Mouse (Mus musculus): ENCODE data around the gene Rufy3. TPM values are rescaled to one million over a fixed set of nuclear protein-coding genes. Genes with fewer than 3 reads are reported as not detected.
A peak's percentile ranks its signal among the peaks of the same experiment; 100 is the strongest.

Rufy3 gene
- total RNA-seq, 2 experiments from 2014 or later: 15.8 to 16.1 TPM

DNA sequence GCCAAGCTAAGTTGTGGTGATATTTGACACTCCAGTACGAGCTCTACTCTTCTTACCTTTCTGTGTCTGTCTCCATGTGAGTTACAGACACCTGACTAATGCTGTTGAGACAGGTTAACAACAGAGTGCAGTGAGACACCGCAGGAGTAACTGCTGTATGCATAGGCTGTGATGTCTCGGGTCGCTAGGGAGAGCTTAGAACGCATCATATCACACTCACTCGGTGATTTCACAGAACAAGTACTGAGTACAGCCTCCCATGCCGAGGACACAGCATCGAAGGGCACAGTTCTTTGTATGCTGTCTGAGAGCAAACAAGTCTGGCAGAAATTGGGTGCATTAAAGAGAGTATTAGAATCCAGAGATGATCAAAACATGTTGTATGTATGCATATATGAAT is 65.1 kb downstream of the Rufy3 start:
- no peak for DNase-seq

DNA sequence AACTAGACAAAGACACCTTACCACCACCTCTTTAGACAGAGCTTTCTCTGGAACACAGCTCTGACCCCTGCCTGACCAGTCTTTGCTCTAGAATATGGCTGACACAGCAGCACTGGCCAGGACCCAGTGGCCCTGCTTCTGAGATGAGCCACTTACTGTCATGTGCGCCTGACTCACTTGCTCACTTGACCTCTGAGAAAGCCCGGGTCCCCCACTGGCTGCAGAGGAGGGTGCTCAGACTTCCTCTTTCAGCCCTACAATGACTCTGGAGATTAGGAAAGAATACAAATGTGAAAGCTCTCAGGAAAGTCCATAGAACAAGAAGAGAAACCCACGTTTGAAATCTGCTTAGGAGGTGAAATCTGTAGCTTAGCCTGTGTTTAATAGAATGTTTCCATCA is 66.0 kb downstream of the Rufy3 start:
- DNase-seq: peak; percentile 15

GRCm38 (mm10) chr5:88631545-88631944 is 66.7 kb downstream of the Rufy3 start:
- DNase-seq: no peak

- no peak for DNase-seq
Observed at GRCm38 (mm10) chr5:88632463-88632862, 67.6 kb downstream of the Rufy3 start.

- DNase-seq: no peak
Observed at GRCm38 (mm10) chr5:88634076-88634475, 69.2 kb downstream of the Rufy3 start.

DNA sequence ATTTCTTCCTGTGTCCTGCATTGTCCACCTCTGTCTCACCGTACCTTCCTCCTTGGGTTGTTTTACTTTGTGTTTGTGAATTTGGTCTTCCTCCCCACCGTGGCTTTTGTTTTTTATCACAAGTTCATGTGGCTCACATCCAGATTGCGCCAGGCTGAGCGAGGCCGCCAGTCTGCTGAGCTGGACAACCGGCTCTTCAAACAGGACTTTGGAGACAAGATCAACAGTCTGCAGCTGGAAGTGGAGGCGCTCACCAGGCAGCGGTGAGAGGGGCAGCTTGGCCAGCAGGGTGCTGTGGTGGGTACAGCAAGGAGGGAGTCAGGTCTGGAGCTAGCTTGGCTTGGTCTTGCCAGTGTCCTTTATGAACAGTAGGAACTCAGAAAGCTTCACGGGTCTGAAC is 77.9 kb downstream of the Rufy3 start:
- no peak for DNase-seq

- DNase-seq: peak; percentile 32
Observed at GRCm38 (mm10) chr5:88643491-88643890, 78.7 kb downstream of the Rufy3 start.

GRCm38 (mm10) chr5:88644901-88645300 is 80.1 kb downstream of the Rufy3 start:
- no peak for DNase-seq

GRCm38 (mm10) chr5:88645405-88645804 is 80.6 kb downstream of the Rufy3 start:
- no peak for DNase-seq

GRCm38 (mm10) chr5:88649250-88650173 is 84.7 kb downstream of the Rufy3 start:
- DNase-seq: no peak

DNA sequence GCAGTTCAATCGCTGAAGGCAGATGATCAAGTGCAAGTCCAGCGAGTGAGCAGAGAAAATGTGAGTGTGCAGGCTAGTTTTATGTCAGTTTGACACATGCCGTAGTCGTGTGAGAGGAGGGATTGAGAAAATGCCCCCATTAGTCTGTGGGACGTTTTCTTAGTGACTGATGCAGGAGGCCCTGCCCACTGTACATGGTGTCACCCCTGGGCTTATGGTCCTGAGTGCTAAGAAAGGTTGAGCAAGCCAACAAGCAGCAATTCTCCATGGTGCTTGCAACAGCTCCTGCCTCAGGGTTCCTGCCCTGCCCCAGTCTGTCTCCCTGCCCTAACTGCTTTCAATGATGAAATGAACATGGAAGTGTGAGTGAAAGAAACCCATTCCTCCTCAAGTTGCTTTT is 87.7 kb downstream of the Rufy3 start:
- no peak for DNase-seq

- no peak for DNase-seq
Observed at GRCm38 (mm10) chr5:88657868-88658267, 93.0 kb downstream of the Rufy3 start.

GRCm38 (mm10) chr5:88663151-88663550 is 98.3 kb downstream of the Rufy3 start:
- DNase-seq: no peak

DNA sequence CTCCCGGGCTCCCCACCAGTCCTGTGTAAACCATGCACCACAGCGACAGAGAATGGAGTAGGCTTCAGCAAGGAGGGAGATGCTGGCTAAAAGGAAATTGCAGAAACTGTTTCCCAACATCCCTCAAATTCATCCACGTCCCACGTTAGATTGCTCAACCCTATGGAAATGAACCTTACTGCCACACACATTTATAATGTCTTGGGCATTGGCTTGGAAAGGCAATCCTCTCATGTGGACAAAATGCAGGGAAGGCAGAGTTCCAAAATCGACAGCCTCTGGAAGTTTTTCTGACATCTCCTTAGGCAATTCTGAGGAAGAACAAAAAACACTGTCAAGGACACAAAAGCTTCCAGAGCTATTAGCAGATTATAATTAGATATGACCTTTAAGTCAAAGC is 99.0 kb downstream of the Rufy3 start:
- DNase-seq: no peak

DNA sequence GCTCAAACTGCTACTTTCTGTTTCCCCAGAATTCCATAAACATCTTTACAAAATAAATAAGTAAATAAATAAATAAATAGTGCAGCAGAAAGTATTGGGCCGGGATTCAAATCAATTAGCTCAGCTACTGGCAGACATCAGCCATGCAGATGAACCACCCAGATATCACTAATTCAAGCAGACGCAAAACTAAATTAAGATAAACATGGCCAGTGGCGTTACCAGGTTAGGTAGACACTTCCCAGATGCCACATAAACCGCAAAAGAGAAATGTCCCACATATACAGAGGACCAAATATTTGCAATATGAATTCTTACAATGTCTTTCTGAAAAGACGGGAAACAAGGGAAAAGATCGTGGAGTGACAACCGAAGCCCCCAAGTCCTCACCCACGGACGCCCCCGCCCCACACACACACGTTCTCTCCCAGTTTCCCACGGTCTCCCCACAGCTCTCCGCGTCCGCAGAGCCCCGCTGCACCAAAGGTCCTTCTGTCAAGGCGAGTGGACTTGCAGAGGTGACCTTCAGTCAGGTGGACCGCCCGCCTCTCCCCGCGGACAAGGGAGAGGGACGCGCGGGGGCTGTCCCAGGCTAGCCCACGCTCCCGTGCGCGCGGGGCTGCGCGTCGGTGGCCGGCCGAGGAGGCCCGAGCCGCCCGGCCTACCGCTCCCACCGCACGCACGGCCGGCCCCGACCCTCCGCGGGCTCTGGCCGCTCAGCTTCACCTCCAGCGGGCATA is 110.0 kb downstream of the Rufy3 start:
- DNase-seq: peak; percentile 62

- peak; percentile 93 for DNase-seq
Observed at GRCm38 (mm10) chr5:88675443-88676387, 110.9 kb downstream of the Rufy3 start, which contains the start of gene Grsf1. Gene Grsf1, minus strand, starts transcription at chr5:88676171.

DNA sequence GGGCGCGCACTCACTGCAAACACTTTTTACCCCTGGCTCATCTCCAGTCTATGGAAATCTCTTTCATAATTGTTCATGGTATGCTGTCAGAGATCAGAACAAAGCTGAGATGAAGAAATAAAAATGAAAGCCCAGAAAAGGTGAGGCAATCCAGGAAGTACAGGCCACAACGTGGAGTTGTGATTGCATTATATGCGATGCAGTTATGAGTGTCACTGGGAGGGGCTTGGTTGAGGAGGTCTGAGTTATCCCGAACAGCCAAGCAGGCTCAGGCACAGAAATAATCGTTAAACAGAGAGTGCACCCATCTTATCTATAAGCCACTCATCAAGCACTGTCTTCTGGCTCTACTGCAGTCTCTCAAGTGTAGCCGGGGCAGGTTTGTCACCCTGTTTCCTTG is 114.1 kb downstream of the Rufy3 start:
- DNase-seq: no peak

GRCm38 (mm10) chr5:88679341-88679740 is 114.5 kb downstream of the Rufy3 start:
- DNase-seq: no peak

- no peak for DNase-seq
Observed at GRCm38 (mm10) chr5:88680567-88680966, 115.7 kb downstream of the Rufy3 start.

DNA sequence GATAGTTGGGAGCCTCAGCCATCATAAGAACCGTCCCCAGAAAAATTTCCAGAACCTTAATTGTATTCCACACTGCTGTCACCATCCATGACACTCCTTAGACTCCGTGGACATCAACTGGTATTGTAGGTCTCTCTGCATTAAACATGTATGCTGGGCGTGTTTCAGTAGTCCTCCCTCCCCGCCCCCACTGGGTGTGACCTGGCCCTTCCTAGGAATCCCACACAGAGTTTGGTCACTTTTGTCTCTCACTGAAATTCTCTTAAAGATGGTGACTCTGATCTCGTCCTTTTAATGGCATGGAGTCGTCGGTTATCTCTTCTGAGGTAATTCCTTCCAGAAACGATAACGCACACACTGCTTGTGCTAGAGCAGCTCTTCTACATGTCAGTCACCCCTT is 118.9 kb downstream of the Rufy3 start:
- DNase-seq: no peak

DNA sequence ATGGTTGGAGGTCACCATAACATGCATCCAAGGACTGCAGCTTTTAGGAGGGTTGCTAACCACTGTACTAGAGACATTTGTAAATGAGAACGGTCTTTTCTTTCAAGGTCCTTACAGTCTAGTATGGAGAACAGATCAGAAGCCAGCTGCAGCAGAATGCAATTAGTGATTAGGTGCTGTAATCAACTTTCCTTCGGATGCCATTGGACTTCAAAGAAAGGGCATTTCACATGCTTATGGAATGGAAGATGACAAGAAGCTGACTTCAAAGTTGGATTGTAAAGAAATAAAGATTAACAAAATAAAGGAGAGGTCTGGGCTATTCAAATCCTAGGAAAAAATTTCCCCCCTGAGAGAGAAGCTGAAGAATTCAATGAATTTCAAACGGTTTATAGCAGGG is 119.4 kb downstream of the Rufy3 start:
- DNase-seq: no peak

GRCm38 (mm10) chr5:88685306-88685705 is 120.5 kb downstream of the Rufy3 start:
- no peak for DNase-seq

Data from heart, postnatal 4 days (tissue).